Mouse (Mus musculus) embryonic fibroblast, embryonic 13.5 days (primary cell): ENCODE measurements around the gene Uggt1.

Source experiments
- CTCF ChIP-seq: IDR thresholded peaks from 2 replicates; pipeline ENCODE4 v1.5.1; 2011; ENCODE audit warnings: mild to moderate bottlenecking, control low read depth, low read length, moderate library complexity, borderline replicate concordance; ENCODE audit not compliant: insufficient read depth
- POLR2A ChIP-seq: IDR thresholded peaks from 2 replicates; pipeline ENCODE4 v1.6.1; 2011; ENCODE audit warnings: low read depth, mild to moderate bottlenecking, control low read depth, low read length, moderate library complexity

DNA sequence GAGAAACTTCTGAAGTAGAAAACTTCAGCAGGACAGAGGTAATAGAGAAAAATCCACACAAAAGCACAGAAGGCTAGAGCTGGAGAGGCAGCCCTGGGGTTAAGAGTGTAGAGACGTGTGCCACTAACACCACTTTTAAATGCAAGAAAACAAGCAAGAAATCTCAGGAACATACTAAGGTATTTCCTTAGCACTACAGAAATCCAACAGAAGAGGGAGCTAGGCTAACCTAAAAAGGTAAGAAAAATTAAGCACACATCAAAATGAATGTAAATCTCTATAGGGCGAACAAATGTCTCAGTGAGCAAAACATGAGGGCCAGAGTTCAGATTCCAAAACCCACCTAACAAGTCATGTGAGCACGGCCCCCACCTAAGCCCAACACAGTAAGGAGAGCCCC lies 19.9 kb downstream of the Uggt1 start:
- TF ChIP-seq POLR2A (no peak), CTCF (no peak)
